In the genomic region with DNA sequence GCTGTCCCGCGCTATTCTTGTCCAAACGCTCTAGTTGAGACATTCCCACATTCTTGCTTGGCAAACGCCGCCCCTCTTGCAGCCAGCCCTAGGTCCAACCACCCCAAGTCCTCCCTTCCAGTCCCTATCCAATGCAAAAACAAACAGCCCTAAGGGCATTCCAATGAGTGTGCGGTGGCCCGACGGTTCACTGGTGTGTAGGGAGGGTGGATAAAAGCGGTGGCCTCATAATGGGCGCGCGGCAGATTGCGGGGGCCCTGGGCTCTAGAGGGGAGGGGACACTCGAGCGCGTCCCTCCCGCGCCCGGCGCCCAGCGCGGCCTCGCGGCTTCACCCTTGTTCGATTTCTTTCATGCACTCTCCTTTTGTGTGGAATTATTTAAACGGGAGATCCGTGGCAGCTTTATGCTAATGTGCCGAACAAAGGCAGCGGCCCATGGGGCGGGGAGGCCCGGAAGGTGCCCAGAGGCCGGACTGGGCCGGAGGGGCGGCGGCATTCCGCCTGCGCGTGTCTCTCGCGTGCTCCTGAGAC, we compare ENCODE assay signal across 8 mouse cellular contexts. TPM values are rescaled to one million over a fixed set of nuclear protein-coding genes. Genes with fewer than 3 reads are reported as not detected.
DNase-seq lines count a peak whose midpoint lies in the region; ATAC-seq lines count a peak whose summit lies in the region.

No protein-coding gene starts in this region.

- H3K27me3 ChIP-seq in megakaryocyte, embryonic 14.5 days (replicated peaks): peaks cover 80% of the 10 kb centered on the region
- peaks cover 32% of the 10 kb centered on the region for H3K27me3 ChIP-seq in forebrain, embryonic 11.5 days (ENCODE audit: control insufficient read depth, insufficient read depth, low read length)
- H3K27me3 ChIP-seq in neural tube, embryonic 15.5 days (replicated peaks): peaks cover 33% of the 10 kb centered on the region

- H3K36me3 ChIP-seq in megakaryocyte, embryonic 14.5 days (replicated peaks; ENCODE audit: low read length): no peaks in the 10 kb centered on the region
- no peaks in the 10 kb centered on the region for H3K36me3 ChIP-seq in forebrain, embryonic 11.5 days (ENCODE audit: control insufficient read depth, insufficient read depth, low read length)
- H3K36me3 ChIP-seq in neural tube, embryonic 15.5 days: no peaks in the 10 kb centered on the region

- H3K4me2 ChIP-seq in forebrain, embryonic 11.5 days (ENCODE audit: low read depth, low read length, severe bottlenecking): peak overlapping the region; percentile 55
- peak overlapping the region; percentile 58 for H3K4me2 ChIP-seq in neural tube, embryonic 15.5 days

- no peak for ATAC-seq in megakaryocyte, adult 5-6 weeks (ENCODE audit: poor library complexity, severe bottlenecking)
- ATAC-seq in forebrain, embryonic 11.5 days (replicated peaks; ENCODE audit: low FRiP score): peak; percentile 57
- ATAC-seq in neural tube, embryonic 15.5 days (ENCODE audit: low FRiP score): no peak

- H3K9ac ChIP-seq in forebrain, embryonic 11.5 days (ENCODE audit: low read length): peak overlapping the region; percentile 53
- H3K9ac ChIP-seq in neural tube, embryonic 15.5 days (replicated peaks): peak overlapping the region; percentile 28; the same call in 1 of the 2 replicates

- no peaks in the 10 kb centered on the region for H3K9me3 ChIP-seq in megakaryocyte, embryonic 14.5 days
- H3K9me3 ChIP-seq in forebrain, embryonic 11.5 days (ENCODE audit: control insufficient read depth, low read length): no peaks in the 10 kb centered on the region
- H3K9me3 ChIP-seq in neural tube, embryonic 15.5 days (replicated peaks): no peaks in the 10 kb centered on the region

- peaks cover 69% of the 10 kb centered on the region for H3K4me1 ChIP-seq in megakaryocyte, embryonic 14.5 days
- H3K4me1 ChIP-seq in forebrain, embryonic 11.5 days (replicated peaks; ENCODE audit: control insufficient read depth, insufficient read depth, low read length): peaks cover 37% of the 10 kb centered on the region
- peaks cover 47% of the 10 kb centered on the region for H3K4me1 ChIP-seq in neural tube, embryonic 15.5 days

- WGBS in forebrain, embryonic 11.5 days: under 1% methylated on average over 39 of the region's 40 CpGs
- 1% methylated on average over 40 of the region's 40 CpGs for WGBS in neural tube, embryonic 15.5 days

- peak; percentile 88 for DNase-seq in forebrain, embryonic 11.5 days (ENCODE audit: low spot score)
- DNase-seq in kidney, postnatal 10 days: peak; percentile 13
- DNase-seq in ovary, postnatal 36 days (ENCODE audit: low spot score): no peak
- no peak for DNase-seq in adrenal gland, adult 8-10 months
- DNase-seq in lung, postnatal 25 days (ENCODE audit: low spot score): no peak

- peak overlapping the region; percentile 62 for H3K4me3 ChIP-seq in megakaryocyte, embryonic 14.5 days (replicated peaks)
- peak overlapping the region; percentile 16; the same call in 1 of the 2 replicates for H3K4me3 ChIP-seq in forebrain, embryonic 11.5 days (ENCODE audit: low read depth, low read length)
- peak overlapping the region; percentile 30 for H3K4me3 ChIP-seq in neural tube, embryonic 15.5 days (replicated peaks)

- peak overlapping the region; percentile 87 for H3K27ac ChIP-seq in forebrain, embryonic 11.5 days (ENCODE audit: low read depth, low read length)
- no peak overlapping the region for H3K27ac ChIP-seq in neural tube, embryonic 15.5 days (replicated peaks)

RNA-seq across cellular contexts. Expression of gene Insm1, which starts 3.5 kb away (rescaled TPM):
- polyA plus RNA-seq in megakaryocyte, embryonic 14.5 days (2012; ENCODE audit: insufficient read depth, low replicate concordance): not detected in 2 replicates
- not detected in 2 replicates for total RNA-seq in megakaryocyte, adult 5-6 weeks (2015)
- total RNA-seq in megakaryocyte, adult 5-6 weeks (2017): not detected in 2 replicates
- 5.0 and 8.7 TPM in 2 replicates for polyA plus RNA-seq in forebrain, embryonic 11.5 days (2014; fragmentation: Nextera tagmentation; extraction: Ambion mirVana)
- polyA plus RNA-seq in neural tube, embryonic 15.5 days (2015; fragmentation: Nextera tagmentation; extraction: Ambion mirVana): 0.93 and 1.2 TPM in 2 replicates
- total RNA-seq in adrenal gland, adult 8-10 months (2022): 10 to 100 TPM in 2 of 4 experiments, 1 to 10 TPM in 2; 7.0 to 18.3 (median 10.6) TPM

Comparison
In these comparisons a context has a peak if more than half of its experiments do, and no peak if none do; other contexts are left out.
1. DNase-seq: peak in forebrain, embryonic 11.5 days (single experiment) and kidney, postnatal 10 days (single experiment); none in ovary, postnatal 36 days (single experiment), adrenal gland, adult 8-10 months (single experiment) and lung, postnatal 25 days (single experiment).
2. Peak in every context shown above with its lines, with median percentiles within 50 percentile points of each other: H3K4me3 ChIP-seq.